Mouse (Mus musculus) layer of hippocampus, postnatal 14 days (tissue): ENCODE measurements around the gene Tiam1. TPM values are rescaled to one million over a fixed set of nuclear protein-coding genes. Genes with fewer than 3 reads are reported as not detected.

Experiments used
- DNase-seq, 2 experiments: peaks; one replicate each; pipeline ENCODE4 v3.0.0; 2021 to 2022; ENCODE audit warnings: low spot score in 2 of 2, mixed read lengths in 1 of 2
- total RNA-seq, 2 experiments: library from RNA; stranded (reverse); gene quantifications; 2 replicates each; pipeline ENCODE4 v1.2.3; 2021

Gene Tiam1
- total RNA-seq, 2 experiments from 2014 or later: 72.9 to 90.5 TPM

- DNase-seq: no peak
Observed at GRCm38 (mm10) chr16:89812891-89813290, 330.7 kb downstream of the Tiam1 start.

- DNase-seq: no peak
Observed at GRCm38 (mm10) chr16:89810398-89810797, 333.2 kb downstream of the Tiam1 start.

GRCm38 (mm10) chr16:89808168-89808567 lies 335.4 kb downstream of the Tiam1 start:
- no peak for DNase-seq

- no peak for DNase-seq
Observed at GRCm38 (mm10) chr16:89805946-89806345, 337.6 kb downstream of the Tiam1 start.

GRCm38 (mm10) chr16:89805210-89805609 lies 338.4 kb downstream of the Tiam1 start:
- no peak for DNase-seq

GRCm38 (mm10) chr16:89801493-89801892 lies 342.1 kb downstream of the Tiam1 start:
- DNase-seq: no peak

GRCm38 (mm10) chr16:89799772-89800171 lies 343.8 kb downstream of the Tiam1 start:
- no peak for DNase-seq

- DNase-seq: no peak
Observed at GRCm38 (mm10) chr16:89796566-89796965, 347.0 kb downstream of the Tiam1 start.

DNA sequence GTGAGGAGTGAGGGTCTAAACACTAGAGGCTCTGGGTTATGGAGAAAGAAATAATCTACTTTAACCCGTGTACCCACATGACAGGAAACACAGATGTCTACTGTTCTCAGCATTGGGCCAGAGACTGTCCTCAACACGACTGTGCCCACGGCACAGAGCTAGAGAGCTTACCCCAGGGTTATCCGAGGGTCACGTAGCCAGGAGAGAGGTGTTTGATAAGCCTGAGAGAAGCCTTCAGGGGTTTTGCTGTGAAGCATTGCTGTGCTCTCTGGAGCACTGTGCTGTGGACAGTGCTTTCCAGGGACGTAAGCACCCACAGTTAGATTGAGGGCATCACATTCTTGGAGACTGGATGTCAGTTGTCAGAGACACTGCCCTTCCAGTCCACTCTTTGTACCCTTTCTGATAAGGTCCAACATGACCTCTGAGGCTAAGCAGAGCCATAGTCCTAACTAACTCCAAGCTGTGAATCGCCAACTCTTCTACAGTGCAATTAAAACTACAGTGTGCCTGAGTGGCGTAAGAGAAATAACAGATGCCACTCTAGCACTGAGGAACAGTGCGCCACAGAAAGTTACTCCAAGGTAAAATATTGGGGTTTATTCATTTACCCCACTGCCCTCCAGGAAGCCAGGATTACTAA lies 353.7 kb downstream of the Tiam1 start:
- no peak for DNase-seq

- DNase-seq: no peak
Observed at GRCm38 (mm10) chr16:89785795-89786194, 357.8 kb downstream of the Tiam1 start.

- DNase-seq: no peak
Observed at GRCm38 (mm10) chr16:89779705-89780104, 363.9 kb downstream of the Tiam1 start.

GRCm38 (mm10) chr16:89777450-89777849 lies 366.1 kb downstream of the Tiam1 start:
- DNase-seq: no peak

- DNase-seq: no peak
Observed at GRCm38 (mm10) chr16:89774553-89774913, 369.0 kb downstream of the Tiam1 start.

DNA sequence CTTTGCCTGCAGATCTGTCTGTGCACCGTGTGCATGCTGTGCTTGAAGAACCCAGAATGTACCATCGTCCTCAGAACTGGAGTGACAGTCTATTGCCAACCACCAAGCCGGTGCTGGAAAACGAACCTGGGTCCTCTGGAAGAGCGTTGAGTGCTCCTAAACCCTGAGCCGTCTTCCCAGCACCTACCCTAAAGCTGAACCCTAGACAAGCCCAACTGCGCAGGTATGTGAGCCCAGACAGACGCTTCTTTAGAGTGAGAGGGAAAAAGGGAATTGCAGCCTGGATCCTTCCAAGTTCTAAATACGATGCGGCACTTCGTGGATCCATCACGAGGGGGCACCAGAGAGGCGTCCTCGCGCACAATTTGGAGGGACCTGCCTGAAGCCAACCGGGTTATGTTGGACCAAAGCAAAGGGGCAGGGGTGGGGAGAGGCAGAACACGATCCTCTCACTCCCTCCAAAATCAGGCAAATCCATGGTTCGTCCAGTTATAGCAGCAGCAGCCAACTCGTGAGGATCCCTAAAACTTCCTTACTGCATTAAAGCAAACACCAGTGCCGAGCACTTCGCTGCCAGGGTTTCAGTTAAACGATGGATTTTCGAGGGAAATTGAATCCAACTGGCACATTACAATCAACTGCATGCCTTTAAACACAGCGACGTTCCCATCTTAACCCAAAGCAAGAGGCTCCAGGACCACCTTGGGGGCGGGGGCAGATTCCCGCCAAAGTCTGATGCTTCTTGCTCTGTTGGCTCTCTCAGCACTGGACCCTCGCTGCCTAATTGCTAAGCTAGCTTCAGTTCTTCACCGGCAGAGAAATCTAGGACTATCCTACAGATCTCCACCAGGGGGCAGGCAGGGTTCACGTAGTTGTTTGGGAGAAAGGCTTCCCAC lies 369.7 kb downstream of the Tiam1 start:
- DNase-seq: peak; percentile 95

DNA sequence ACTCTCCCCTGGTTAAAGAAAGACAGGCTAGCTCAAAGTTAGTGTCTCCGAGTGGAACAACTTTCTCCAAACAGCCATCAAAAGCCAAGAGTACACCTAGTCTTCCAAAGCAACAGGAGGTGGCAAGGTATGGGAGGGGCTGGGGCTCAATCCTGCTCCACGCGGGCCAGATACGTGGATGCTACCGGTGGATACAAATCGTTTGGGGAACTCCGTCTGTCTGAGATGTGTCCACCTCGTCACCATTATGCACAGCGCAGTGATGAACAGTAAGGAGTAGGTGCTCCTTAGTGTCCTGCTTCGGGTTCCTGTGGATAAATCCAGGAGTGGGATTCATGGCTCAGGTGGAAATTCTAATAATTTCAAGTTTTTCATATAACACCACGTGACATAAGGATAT lies 377.6 kb downstream of the Tiam1 start:
- no peak for DNase-seq

- DNase-seq: peak; percentile 26 to 54
Observed at GRCm38 (mm10) chr16:89765470-89765869, 378.1 kb downstream of the Tiam1 start.

DNA sequence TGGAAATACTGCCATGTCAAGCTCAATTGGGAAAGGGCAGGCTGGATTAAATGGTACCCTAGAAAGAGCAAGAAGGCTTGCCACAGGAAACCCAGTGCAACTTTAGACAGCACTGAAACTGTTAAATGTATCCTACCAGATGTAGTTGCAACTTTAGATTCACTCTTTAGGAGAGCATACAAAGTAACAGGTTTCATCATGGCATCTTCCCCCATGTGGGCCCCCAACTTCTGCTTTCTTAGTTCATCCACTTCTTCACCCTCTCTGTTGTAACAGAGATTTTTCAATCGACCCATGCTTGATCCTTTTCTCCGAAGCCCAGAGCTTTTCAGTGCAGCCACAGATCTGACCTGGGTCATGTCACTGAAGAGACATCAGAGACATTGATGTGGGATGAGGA lies 379.8 kb downstream of the Tiam1 start:
- no peak for DNase-seq

- DNase-seq: no peak
Observed at GRCm38 (mm10) chr16:89762523-89762922, 381.0 kb downstream of the Tiam1 start.

GRCm38 (mm10) chr16:89762096-89762495 lies 381.5 kb downstream of the Tiam1 start:
- DNase-seq: no peak

DNA sequence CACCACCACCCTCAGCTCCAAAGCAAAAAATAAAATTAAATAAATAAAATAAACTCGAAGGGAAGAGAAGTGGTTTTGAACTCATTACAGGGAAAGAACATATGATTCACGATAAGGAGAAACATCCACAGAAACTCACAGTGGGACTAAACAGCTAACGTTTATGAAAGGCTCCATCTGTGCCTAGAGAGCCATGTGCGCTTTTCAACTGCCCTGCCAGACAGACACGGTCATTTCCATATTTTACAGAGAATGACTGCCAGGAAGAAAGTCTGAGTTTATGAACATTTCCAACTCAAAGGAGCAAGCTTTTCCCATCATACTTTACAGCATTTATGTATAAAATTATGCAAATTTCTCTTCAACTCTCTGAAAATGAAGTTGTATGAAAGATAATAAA lies 386.2 kb downstream of the Tiam1 start:
- DNase-seq: no peak

DNA sequence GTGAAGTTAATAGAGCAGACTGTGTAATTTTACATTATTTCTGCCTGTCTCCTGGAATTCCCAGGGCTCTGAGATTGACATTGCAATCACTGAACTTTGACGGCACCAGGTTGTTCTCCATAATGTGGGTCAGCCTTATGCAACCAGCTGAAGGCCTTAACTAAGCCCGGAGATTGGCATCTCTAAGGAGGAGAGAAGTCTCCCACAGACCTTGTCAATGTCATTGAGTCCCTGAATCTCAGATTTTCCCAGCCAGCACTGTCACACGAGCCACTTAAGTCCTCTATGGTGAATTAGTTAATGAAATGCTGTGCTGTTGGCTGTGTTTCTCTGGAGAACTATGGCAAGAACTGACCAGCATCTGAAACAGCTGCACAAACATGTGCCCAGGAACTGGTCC lies 388.9 kb downstream of the Tiam1 start:
- no peak for DNase-seq

- no peak for DNase-seq
Observed at GRCm38 (mm10) chr16:89747864-89748263, 395.7 kb downstream of the Tiam1 start.

GRCm38 (mm10) chr16:89739559-89739958 lies 404.0 kb downstream of the Tiam1 start:
- DNase-seq: no peak
